Mouse (Mus musculus) MEL (cell line): ENCODE measurements at regions not wholly inside any gene's neighbourhood (a gene's known extent, or its start where the extent isn't known, plus 50 kb on each side); places are given as distances from the start of the nearest gene placed in this dataset.

Experiments used
- DNase-seq: peaks from one replicate; pipeline ENCODE4 v3.0.0; 2011; ENCODE audit warnings: low read depth, low spot score
- H3K27ac ChIP-seq: 2 replicates; pipeline ENCODE4 v1.5.1; 2012; ENCODE audit warnings: low read depth, mild to moderate bottlenecking, control low read depth, low read length, moderate library complexity; ENCODE audit not compliant: control insufficient read depth
- H3K27me3 ChIP-seq, 2 experiments: fragments of 150-350 bp in 1 of 2; sonication (generic) in 1 of 2; 2 replicates each; pipeline ENCODE4 v1.6.1; 2012; ENCODE audit warnings: low read length in 2 of 2, mild to moderate bottlenecking in 2 of 2, improper control_type of control experiment in 1 of 2, moderate library complexity in 1 of 2; ENCODE audit not compliant: insufficient read depth in 2 of 2, control insufficient read depth in 1 of 2
- H3K36me3 ChIP-seq, 2 experiments: 2 replicates each; pipeline ENCODE4 v1.6.1; 2012 to 2014; ENCODE audit warnings: low read length in 2 of 2, improper control_type of control experiment in 1 of 2, inconsistent platforms in 1 of 2, mild to moderate bottlenecking in 1 of 2; ENCODE audit not compliant: insufficient read depth in 2 of 2, control insufficient read depth in 1 of 2
- H3K4me1 ChIP-seq, 2 experiments: fragments of 150-350 bp in 1 of 2; sonication (generic) in 1 of 2; 2 replicates each; pipeline ENCODE4 v1.6.1; 2012; ENCODE audit warnings: low read length in 2 of 2, improper control_type of control experiment in 1 of 2, mild to moderate bottlenecking in 1 of 2; ENCODE audit not compliant: insufficient read depth in 2 of 2, control insufficient read depth in 1 of 2
- H3K4me3 ChIP-seq, 2 experiments: fragments of 150-350 bp in 1 of 2; sonication (generic) in 1 of 2; 2 replicates each; pipeline ENCODE4 v1.5.1; 2012; ENCODE audit warnings: low read depth in 2 of 2, low read length in 2 of 2, mild to moderate bottlenecking in 2 of 2, moderate library complexity in 2 of 2, control low read depth in 1 of 2, improper control_type of control experiment in 1 of 2; ENCODE audit not compliant: control insufficient read depth in 1 of 2, insufficient read depth in 1 of 2
- H3K79me2 ChIP-seq: 2 replicates; pipeline ENCODE4 v1.6.1; 2012; ENCODE audit warnings: mild to moderate bottlenecking, low read length, moderate library complexity; ENCODE audit not compliant: control insufficient read depth, poor library complexity, insufficient read depth
- H3K9ac ChIP-seq: 2 replicates; pipeline ENCODE4 v1.6.1; 2012; ENCODE audit warnings: low read depth, mild to moderate bottlenecking, control low read depth, low read length, moderate library complexity; ENCODE audit not compliant: control insufficient read depth, poor library complexity, severe bottlenecking
- H3K9me3 ChIP-seq: fragments of 150-350 bp; sonication (generic); replicated peaks from 2 replicates; pipeline ENCODE4 v1.6.1; 2012; ENCODE audit warnings: mild to moderate bottlenecking, low read length, improper control_type of control experiment, moderate library complexity; ENCODE audit not compliant: insufficient read depth
- BHLHE40 ChIP-seq: IDR thresholded peaks from 2 replicates; pipeline ENCODE4 v1.6.1; 2012; ENCODE audit warnings: low read depth, mild to moderate bottlenecking, inconsistent platforms, low read length, improper control_type of control experiment, borderline replicate concordance
- CHD2 ChIP-seq: IDR thresholded peaks from 2 replicates; pipeline ENCODE4 v1.6.1; 2011; ENCODE audit warnings: low read length, improper control_type of control experiment
- E2F4 ChIP-seq: IDR thresholded peaks from 2 replicates; pipeline ENCODE4 v1.6.1; 2011; ENCODE audit warnings: low read depth, low read length, improper control_type of control experiment, borderline replicate concordance
- EP300 ChIP-seq, 2 experiments: IDR thresholded peaks; 2 replicates each; pipeline ENCODE4 v1.6.1; 2011; ENCODE audit warnings: improper control_type of control experiment in 2 of 2, low read length in 2 of 2, low read depth in 1 of 2, mild to moderate bottlenecking in 1 of 2
- GABPA ChIP-seq: IDR thresholded peaks from 2 replicates; pipeline ENCODE4 v1.6.1; 2012; ENCODE audit warnings: low read depth, mild to moderate bottlenecking, inconsistent platforms, low read length, improper control_type of control experiment, moderate library complexity
- GATA1 ChIP-seq: IDR thresholded peaks from 2 replicates; pipeline ENCODE4 v1.6.1; 2011; ENCODE audit warnings: low read depth, low read length, improper control_type of control experiment
- HCFC1 ChIP-seq: IDR thresholded peaks from 2 replicates; pipeline ENCODE4 v1.6.1; 2012; ENCODE audit warnings: low read depth, mild to moderate bottlenecking, inconsistent platforms, low read length, improper control_type of control experiment, moderate library complexity
- JUND ChIP-seq: IDR thresholded peaks from 2 replicates; pipeline ENCODE4 v1.6.1; 2011; ENCODE audit warnings: low read depth, mild to moderate bottlenecking, improper control_type of control experiment, low read length
- MAFK ChIP-seq: IDR thresholded peaks from 2 replicates; pipeline ENCODE4 v1.6.1; 2011; ENCODE audit warnings: low read depth, mild to moderate bottlenecking, low read length, improper control_type of control experiment, borderline replicate concordance
- MAX ChIP-seq: IDR thresholded peaks from 2 replicates; pipeline ENCODE4 v1.6.1; 2011; ENCODE audit warnings: low read length, improper control_type of control experiment
- MAZ ChIP-seq: IDR thresholded peaks from 2 replicates; pipeline ENCODE4 v1.6.1; 2012; ENCODE audit warnings: low read depth, mild to moderate bottlenecking, inconsistent platforms, low read length, improper control_type of control experiment
- MXI1 ChIP-seq: IDR thresholded peaks from 2 replicates; pipeline ENCODE4 v1.6.1; 2011; ENCODE audit warnings: mild to moderate bottlenecking, low read depth, low read length, improper control_type of control experiment
- MYB ChIP-seq: IDR thresholded peaks from 2 replicates; pipeline ENCODE4 v1.6.1; 2011; ENCODE audit warnings: mild to moderate bottlenecking, low read depth, low read length, improper control_type of control experiment
- MYC ChIP-seq: IDR thresholded peaks from 2 replicates; pipeline ENCODE4 v1.6.1; 2011; ENCODE audit warnings: low read depth, mild to moderate bottlenecking, low read length, improper control_type of control experiment, moderate library complexity
- NELFE ChIP-seq: IDR thresholded peaks from 2 replicates; pipeline ENCODE4 v1.6.1; 2011; ENCODE audit warnings: low read depth, low read length, improper control_type of control experiment
- NRF1 ChIP-seq: IDR thresholded peaks from 2 replicates; pipeline ENCODE4 v1.6.1; 2014; ENCODE audit warnings: low read depth, mild to moderate bottlenecking, inconsistent platforms, low read length, improper control_type of control experiment, moderate library complexity; ENCODE audit not compliant: poor library complexity, insufficient read depth, severe bottlenecking
- POLR2AphosphoS2 ChIP-seq: IDR thresholded peaks from 2 replicates; pipeline ENCODE4 v1.6.1; 2011; ENCODE audit warnings: low read length, improper control_type of control experiment
- POLR2AphosphoS5 ChIP-seq: IDR thresholded peaks from 2 replicates; pipeline ENCODE4 v1.6.1; 2012; ENCODE audit warnings: low read depth, borderline replicate concordance, mild to moderate bottlenecking, inconsistent platforms, low read length, moderate library complexity, mixed read lengths
- RAD21 ChIP-seq: IDR thresholded peaks from 2 replicates; pipeline ENCODE4 v1.6.1; 2011; ENCODE audit warnings: mild to moderate bottlenecking, low read depth, low read length, improper control_type of control experiment
- RCOR1 ChIP-seq: IDR thresholded peaks from 2 replicates; pipeline ENCODE4 v1.6.1; 2012; ENCODE audit warnings: low read depth, mild to moderate bottlenecking, inconsistent platforms, low read length, improper control_type of control experiment
- SIN3A ChIP-seq: IDR thresholded peaks from 2 replicates; pipeline ENCODE4 v1.6.1; 2012; ENCODE audit warnings: low read length, improper control_type of control experiment, inconsistent platforms
- SMC3 ChIP-seq: IDR thresholded peaks from 2 replicates; pipeline ENCODE4 v1.6.1; 2011; ENCODE audit warnings: low read depth, low read length, improper control_type of control experiment
- TCF12 ChIP-seq: IDR thresholded peaks from 2 replicates; pipeline ENCODE4 v1.6.1; 2014; ENCODE audit warnings: low read depth, mild to moderate bottlenecking, inconsistent platforms, low read length, improper control_type of control experiment, moderate library complexity
- USF1 ChIP-seq: IDR thresholded peaks from 2 replicates; pipeline ENCODE4 v1.6.1; 2014; ENCODE audit warnings: low read depth, mild to moderate bottlenecking, inconsistent platforms, low read length, improper control_type of control experiment, moderate library complexity
- USF2 ChIP-seq, 2 experiments: IDR thresholded peaks; 2 replicates each; pipeline ENCODE4 v1.6.1; 2011 to 2012; ENCODE audit warnings: improper control_type of control experiment in 2 of 2, low read length in 2 of 2, borderline replicate concordance in 1 of 2, inconsistent platforms in 1 of 2, low read depth in 1 of 2, mild to moderate bottlenecking in 1 of 2; ENCODE audit not compliant: insufficient read depth in 1 of 2
- ZKSCAN1 ChIP-seq: IDR thresholded peaks from 2 replicates; pipeline ENCODE4 v1.6.1; 2012; ENCODE audit warnings: low read depth, mild to moderate bottlenecking, inconsistent platforms, low read length, improper control_type of control experiment, moderate library complexity
- ZMIZ1 ChIP-seq: IDR thresholded peaks from 2 replicates; pipeline ENCODE4 v1.6.1; 2012; ENCODE audit warnings: low read depth, mild to moderate bottlenecking, inconsistent platforms, low read length, improper control_type of control experiment, moderate library complexity
- ZNF384 ChIP-seq: IDR thresholded peaks from 2 replicates; pipeline ENCODE4 v1.6.1; 2012; ENCODE audit warnings: low read depth, mild to moderate bottlenecking, inconsistent platforms, low read length, improper control_type of control experiment

- Histone ChIP-seq H3K27ac (no peak overlapping the region), H3K4me3 (no peak overlapping the region), H3K27me3 (no peaks in the 10 kb centered on the region), H3K36me3 (no peaks in the 10 kb centered on the region), H3K9me3 (no peaks in the 10 kb centered on the region), H3K79me2 (no peaks in the 10 kb centered on the region), H3K4me1 (no peaks in the 10 kb centered on the region), H3K9ac (no peak overlapping the region)
- TF ChIP-seq TCF12 (no peak), EP300 (IDR thresholded peaks at IDR 0.05; ENCODE audit: low read depth in 1 of 2, low read length in 2 of 2) (no peak), GATA1 (no peak), BHLHE40 (no peak), MYC (no peak), MXI1 (no peak), NRF1 (no peak), MAZ (no peak), POLR2AphosphoS5 (no peak), CHD2 (no peak), POLR2AphosphoS2 (no peak), USF2 (IDR thresholded peaks at IDR 0.05; ENCODE audit: borderline replicate concordance in 1 of 2, insufficient read depth in 1 of 2, low read depth in 1 of 2, low read length in 2 of 2) (no peak), RAD21 (no peak), MAFK (no peak), MYB (no peak)
- DNase-seq: no peak
These were observed 489.9 kb upstream of the Fam19a5 start for GRCm38 (mm10) chr15:87054186-87054585.

- H3K27me3 ChIP-seq: no peaks in the 10 kb centered on the region
- no peak overlapping the region for H3K9ac ChIP-seq
- H3K36me3 ChIP-seq: no peaks in the 10 kb centered on the region
- no peak overlapping the region for H3K27ac ChIP-seq
- H3K79me2 ChIP-seq: no peaks in the 10 kb centered on the region
- H3K4me1 ChIP-seq: no peaks in the 10 kb centered on the region
- H3K9me3 ChIP-seq: no peaks in the 10 kb centered on the region
- DNase-seq: no peak
- H3K4me3 ChIP-seq: no peak overlapping the region
- TF ChIP-seq ZNF384 (no peak), NELFE (no peak), SMC3 (no peak), USF2 (IDR thresholded peaks at IDR 0.05; ENCODE audit: borderline replicate concordance in 1 of 2, insufficient read depth in 1 of 2, low read depth in 1 of 2, low read length in 2 of 2) (no peak), RCOR1 (no peak), NRF1 (no peak), SIN3A (no peak), MAZ (no peak), ZMIZ1 (no peak), USF1 (no peak), HCFC1 (no peak), JUND (no peak), GABPA (no peak), MXI1 (no peak), E2F4 (no peak), ZKSCAN1 (no peak), MAX (no peak)
These were observed 479.2 kb upstream of the Fam19a5 start for GRCm38 (mm10) chr15:87064890-87065289.
